Mouse (Mus musculus): ENCODE measurements at regions not wholly inside any gene's neighbourhood (a gene's known extent, or its start where the extent isn't known, plus 50 kb on each side); places are given as distances from the start of the nearest gene placed in this dataset.

DNA sequence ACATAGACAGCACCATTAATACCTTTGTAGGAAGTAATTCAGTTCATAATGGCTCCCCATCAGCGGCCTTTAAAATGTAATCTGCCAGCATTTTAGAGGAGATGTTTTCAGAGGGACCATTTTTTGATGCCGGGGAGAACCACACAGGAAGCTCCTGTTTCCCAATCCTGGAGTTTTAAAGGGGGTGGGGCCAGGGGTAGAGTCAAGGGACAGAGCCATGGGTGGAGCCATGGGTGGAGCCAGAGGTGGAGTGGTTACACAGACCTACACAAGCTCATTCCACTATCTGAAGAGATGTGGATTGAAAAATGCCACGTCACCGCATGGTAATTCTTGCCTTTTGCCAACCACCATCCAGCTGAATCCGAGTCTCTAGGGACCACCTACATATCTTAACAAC lies 67.1 kb upstream of the Plcl2 start:
- DNase-seq: no peak

- no peak for DNase-seq
These were observed 66.3 kb upstream of the Plcl2 start for GRCm38 (mm10) chr17:50442905-50443304.

DNA sequence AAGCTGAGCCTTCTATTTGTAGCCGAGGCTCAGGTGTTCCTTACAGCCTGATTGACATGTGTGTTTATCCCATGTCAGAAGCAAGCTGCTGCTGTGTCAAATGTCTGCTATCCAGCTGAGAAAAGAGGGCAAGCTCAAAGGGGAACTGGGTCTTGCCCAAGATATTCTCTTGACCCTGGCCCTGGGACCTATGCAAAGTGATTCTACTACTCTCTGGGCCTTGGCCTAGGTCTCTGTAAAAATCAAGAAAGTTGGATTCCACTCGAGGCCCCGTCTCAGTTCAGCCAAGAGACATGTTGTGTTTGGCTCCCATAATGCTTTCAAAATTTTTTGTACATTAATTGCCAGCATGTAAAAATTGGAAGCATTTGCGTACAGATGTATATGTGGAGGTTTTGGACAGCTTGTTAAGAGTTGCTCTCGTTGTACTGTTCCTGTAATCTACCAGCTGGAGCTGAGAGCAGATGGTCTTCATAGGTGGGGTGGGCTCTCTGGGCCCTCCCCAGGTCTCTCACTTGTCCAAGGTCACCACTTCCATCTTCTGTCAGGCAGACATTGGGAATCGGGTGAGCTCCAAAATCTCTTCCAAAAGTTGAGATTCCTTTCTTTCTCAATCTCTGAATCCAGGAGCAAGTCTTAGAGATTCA lies 65.7 kb upstream of the Plcl2 start:
- DNase-seq: no peak

DNA sequence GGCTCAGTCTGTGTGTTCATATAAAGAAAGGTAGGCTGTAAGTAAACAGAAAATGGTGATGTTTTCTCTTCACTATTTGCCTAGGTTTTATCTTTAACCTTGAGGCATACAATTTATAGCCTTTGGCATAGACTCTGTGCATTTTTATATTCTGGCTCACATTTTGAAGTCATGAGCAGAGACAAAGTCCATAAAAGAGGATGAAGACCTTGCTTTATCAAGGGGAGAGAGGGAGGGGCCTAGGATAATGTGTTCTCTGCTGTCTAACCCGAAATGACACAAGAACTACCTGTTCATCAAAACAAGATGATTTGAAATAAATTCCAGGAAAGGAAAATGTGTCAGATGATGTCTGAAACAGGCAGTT lies 65.2 kb upstream of the Plcl2 start:
- no peak for DNase-seq

DNA sequence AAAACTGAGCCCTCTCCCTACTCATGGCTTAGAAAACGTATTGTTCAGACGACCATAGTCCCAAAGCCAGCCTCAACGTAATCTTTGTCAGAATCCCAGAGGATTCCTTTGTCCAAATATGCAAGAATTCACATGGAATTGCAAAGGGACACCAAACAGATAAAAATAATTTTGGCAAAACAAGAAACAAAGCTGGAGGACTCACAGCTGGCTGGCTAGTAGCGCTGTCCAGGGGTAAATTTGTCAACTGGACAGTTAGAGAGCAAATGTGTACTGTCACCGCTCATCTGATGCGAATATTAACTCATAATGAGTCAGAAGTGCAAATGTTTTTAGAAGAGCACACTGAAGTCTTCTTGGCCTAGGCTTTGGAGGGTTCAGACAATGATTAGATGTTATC lies 60.5 kb upstream of the Plcl2 start:
- no peak for DNase-seq

- no peak for DNase-seq
These were observed 57.6 kb upstream of the Plcl2 start for GRCm38 (mm10) chr17:50451606-50452005.

DNA sequence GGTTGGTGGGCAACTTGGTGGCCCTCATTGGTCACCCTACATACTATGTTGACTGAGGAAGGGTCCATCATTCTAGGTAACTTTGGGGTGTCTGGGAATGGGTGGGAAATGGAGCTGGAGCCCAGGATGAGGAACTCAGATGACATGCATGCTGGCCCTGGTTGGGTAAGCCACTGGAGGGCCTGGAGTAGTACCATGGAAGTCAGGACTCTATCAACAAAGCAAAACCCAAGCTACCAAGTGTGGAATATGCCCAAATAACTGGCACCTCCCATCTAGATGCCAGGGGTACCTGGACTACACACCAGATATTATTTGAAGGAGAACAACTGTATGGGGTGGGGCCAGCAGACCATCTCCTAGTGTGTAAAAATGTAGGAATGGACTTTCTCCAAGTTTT lies 55.7 kb upstream of the Plcl2 start:
- DNase-seq: no peak

DNA sequence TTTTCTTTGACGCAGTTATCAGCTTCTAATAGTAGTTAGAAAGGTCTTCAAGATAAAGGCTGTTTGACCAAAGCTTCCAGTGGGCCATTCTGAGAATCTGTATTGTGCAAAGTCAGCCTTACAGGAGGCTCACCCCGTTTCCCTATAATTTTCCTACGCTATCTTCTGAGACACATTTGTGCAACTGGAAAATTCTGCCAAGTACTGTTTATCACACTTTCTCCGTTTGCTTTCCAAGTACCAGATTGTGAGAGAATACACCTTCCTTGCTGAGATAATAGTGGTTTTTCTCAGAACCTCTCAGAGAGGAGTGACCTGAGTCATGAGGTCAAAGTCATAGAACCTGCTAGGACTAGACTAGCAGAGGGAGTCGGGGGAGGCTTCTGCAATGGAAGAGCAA lies 55.2 kb upstream of the Plcl2 start:
- DNase-seq: no peak

DNA sequence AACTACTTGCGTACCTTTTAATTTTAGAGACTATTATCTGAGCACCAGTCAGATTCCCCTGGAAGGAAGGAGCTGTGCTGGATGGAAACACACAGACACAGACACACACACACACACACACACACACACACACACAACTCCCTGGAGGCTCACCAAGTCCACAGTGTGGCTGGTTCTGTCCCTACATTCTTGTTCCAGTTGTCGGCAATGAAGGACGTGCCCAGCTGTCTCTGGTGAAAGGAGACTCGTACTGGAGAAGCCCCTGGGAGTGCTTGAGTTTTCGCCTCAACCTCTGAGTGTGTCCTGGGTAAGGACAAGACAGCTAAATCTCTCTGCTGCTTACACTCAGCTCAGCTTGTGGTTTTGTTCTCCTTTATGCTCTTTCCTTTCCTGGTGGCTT lies 54.3 kb upstream of the Plcl2 start:
- DNase-seq: no peak

GRCm38 (mm10) chr17:50455719-50456118 lies 53.5 kb upstream of the Plcl2 start:
- no peak for DNase-seq

DNA sequence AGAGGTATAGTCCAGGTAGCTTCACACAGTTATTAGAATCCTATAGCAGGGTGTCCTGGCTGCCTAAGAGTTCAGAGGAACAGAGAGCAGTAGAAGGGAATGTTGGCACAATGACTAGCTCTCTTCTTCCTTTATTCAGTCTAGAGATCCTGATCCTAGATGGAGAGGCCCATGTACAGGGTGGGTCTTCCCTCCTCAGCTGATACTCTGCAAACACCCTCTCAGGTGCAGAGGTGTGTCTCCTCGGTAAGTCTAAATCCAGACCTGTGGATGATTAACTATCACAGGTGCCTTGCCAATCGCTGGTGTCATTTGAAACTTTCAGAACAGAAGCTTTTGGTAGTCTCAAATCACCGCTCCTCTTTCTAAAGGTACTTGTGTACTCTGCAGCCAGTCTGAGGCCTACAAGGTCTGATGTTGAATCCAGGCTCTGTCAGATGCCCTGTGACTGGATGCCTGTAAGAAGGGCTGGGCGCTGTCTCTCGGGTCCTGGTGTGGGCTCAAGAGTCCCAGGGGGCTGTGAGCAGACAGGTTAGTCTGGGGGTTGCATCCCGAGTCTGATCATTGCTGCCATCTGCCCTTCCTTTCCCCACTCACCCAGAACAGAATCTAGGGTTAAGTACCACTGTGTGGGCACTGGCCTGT lies 52.0 kb upstream of the Plcl2 start:
- no peak for DNase-seq

DNA sequence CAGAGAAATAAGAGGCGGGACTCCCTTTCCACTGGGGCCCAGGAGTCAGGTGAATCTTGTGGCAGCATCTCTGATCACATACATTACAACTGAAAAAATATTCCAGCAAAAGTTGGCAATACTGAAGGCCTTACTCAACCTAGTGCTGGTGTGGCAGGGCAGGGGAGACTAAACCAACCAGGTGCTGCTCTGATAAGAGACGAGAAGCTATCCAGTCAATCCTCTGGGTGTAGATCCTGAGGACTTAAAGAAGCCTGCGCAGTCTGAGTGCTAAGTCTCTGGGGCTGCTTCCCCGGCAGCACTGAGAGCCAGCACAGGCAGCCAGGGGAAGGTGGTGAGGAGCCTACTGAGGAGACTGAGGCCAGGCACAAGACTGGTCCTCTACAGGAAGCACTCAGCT lies 51.0 kb upstream of the Plcl2 start:
- DNase-seq: no peak
